Mouse (Mus musculus) liver, embryonic 14.5 days (tissue): ENCODE measurements at regions not wholly inside any gene's neighbourhood (a gene's known extent, or its start where the extent isn't known, plus 50 kb on each side); places are given as distances from the start of the nearest gene placed in this dataset.

Experiments used
- ATAC-seq: fragments of 200-750 bp; cut with Nextera tagmentation; 2 replicates; pipeline ENCODE4 v1.8.0; 2017; ENCODE audit warnings: moderate number of reproducible peaks, mild to moderate bottlenecking, moderate library complexity; ENCODE audit not compliant: insufficient read depth
- DNase-seq, 3 experiments: peaks; one replicate each; pipeline ENCODE4 v3.0.0-alpha.2; 2012 to 2013; ENCODE audit warnings: low read depth in 3 of 3, low spot score in 3 of 3
- H3K27ac ChIP-seq: fragments of 300-500 bp; sonication (generic); 2 replicates; pipeline ENCODE4 v1.5.1; 2014; ENCODE audit warnings: moderate library complexity, mild to moderate bottlenecking, control low read depth, inconsistent platforms
- H3K27me3 ChIP-seq: fragments of 300-500 bp; sonication (generic); 2 replicates; pipeline ENCODE4 v1.6.1; 2014; ENCODE audit warnings: mild to moderate bottlenecking, low read length, moderate library complexity; ENCODE audit not compliant: control insufficient read depth, insufficient read depth
- H3K36me3 ChIP-seq: fragments of 300-500 bp; sonication (generic); replicated peaks from 2 replicates; pipeline ENCODE4 v1.6.1; 2014; ENCODE audit warnings: low read depth; ENCODE audit not compliant: control insufficient read depth, insufficient read depth
- H3K4me1 ChIP-seq, 2 experiments: fragments of 200-500 bp in 1 of 2; fragments of 300-500 bp in 1 of 2; sonication (generic) in 1 of 2; replicated peaks; 2 replicates each; pipeline ENCODE4 v1.6.1; 2012 to 2014; ENCODE audit warnings: antibody characterized with exemption in 1 of 2, inconsistent platforms in 1 of 2, low read length in 1 of 2; ENCODE audit not compliant: control insufficient read depth in 2 of 2, insufficient read depth in 2 of 2
- H3K4me2 ChIP-seq: fragments of 300-500 bp; sonication (generic); 2 replicates; pipeline ENCODE4 v1.6.1; 2014; ENCODE audit warnings: low read depth, mild to moderate bottlenecking, control low read depth, moderate library complexity
- H3K4me3 ChIP-seq, 2 experiments: fragments of 200-500 bp in 1 of 2; fragments of 300-500 bp in 1 of 2; sonication (generic) in 1 of 2; 2 replicates each; pipeline ENCODE4 v1.5.1; 2012 to 2014; ENCODE audit warnings: low read depth in 2 of 2, low read length in 2 of 2, mild to moderate bottlenecking in 2 of 2, control low read depth in 1 of 2, inconsistent platforms in 1 of 2, moderate library complexity in 1 of 2; ENCODE audit not compliant: insufficient read depth in 1 of 2
- H3K9ac ChIP-seq: fragments of 300-500 bp; sonication (generic); replicated peaks from 2 replicates; pipeline ENCODE4 v1.6.1; 2014; ENCODE audit warnings: mild to moderate bottlenecking, control low read depth, moderate library complexity
- H3K9me3 ChIP-seq: fragments of 300-500 bp; sonication (generic); 2 replicates; pipeline ENCODE4 v1.6.1; 2016; ENCODE audit warnings: low read length, mixed read lengths; ENCODE audit not compliant: control insufficient read depth
- CTCF ChIP-seq: IDR thresholded peaks from 2 replicates; pipeline ENCODE4 v1.5.1; 2016; ENCODE audit warnings: antibody characterized with exemption, low read depth, control low read depth
- EP300 ChIP-seq: IDR thresholded peaks from 2 replicates; pipeline ENCODE4 v1.6.1; 2016; ENCODE audit warnings: antibody characterized with exemption, low read depth
- WGBS: fragments of 180-500 bp; shearing (Covaris S2); extraction: QIAGEN DNeasy Blood & Tissue Kit; methylation state at CpG from one replicate; pipeline ENCODE4 v1.1.7; 2014; ENCODE audit not compliant: insufficient replicate concordance; 5-methylcytosine and 5-hydroxymethylcytosine counted together

GRCm38 (mm10) chr8:109027923-109028322 is 465.9 kb upstream of the Pmfbp1 start:
- no peak for DNase-seq
- Histone ChIP-seq H3K27ac (no peak overlapping the region), H3K36me3 (no peaks in the 10 kb centered on the region), H3K9ac (no peak overlapping the region), H3K4me3 (no peak overlapping the region), H3K4me1 (no peaks in the 10 kb centered on the region), H3K4me2 (no peak overlapping the region), H3K9me3 (no peaks in the 10 kb centered on the region), H3K27me3 (no peaks in the 10 kb centered on the region)
- no peak for ATAC-seq
- TF ChIP-seq EP300 (no peak), CTCF (no peak)
- 72% methylated on average over 8 of the region's 8 CpGs for WGBS

GRCm38 (mm10) chr8:109053608-109054007 is 440.2 kb upstream of the Pmfbp1 start:
- 63% methylated on average over 4 of the region's 4 CpGs for WGBS
- DNase-seq, result no peak
- no peak for ATAC-seq
- H3K27me3 ChIP-seq, result no peaks in the 10 kb centered on the region
- no peak overlapping the region for H3K4me2 ChIP-seq
- no peak overlapping the region for H3K4me3 ChIP-seq
- H3K36me3 ChIP-seq, result no peaks in the 10 kb centered on the region
- H3K9ac ChIP-seq, result no peak overlapping the region
- H3K4me1 ChIP-seq, result no peaks in the 10 kb centered on the region
- TF ChIP-seq CTCF, result no peak
- no peak for TF ChIP-seq EP300
- no peak overlapping the region for H3K27ac ChIP-seq
- H3K9me3 ChIP-seq, result no peaks in the 10 kb centered on the region

- TF ChIP-seq EP300, result no peak
- no peak for TF ChIP-seq CTCF
- H3K4me3 ChIP-seq, result no peak overlapping the region
- H3K9me3 ChIP-seq, result no peaks in the 10 kb centered on the region
- ATAC-seq (no peak), DNase-seq (no peak)
- no peaks in the 10 kb centered on the region for H3K36me3 ChIP-seq
- 58% methylated on average over 5 of the region's 5 CpGs for WGBS
- no peak overlapping the region for H3K27ac ChIP-seq
- no peaks in the 10 kb centered on the region for H3K27me3 ChIP-seq
- no peak overlapping the region for H3K9ac ChIP-seq
- no peaks in the 10 kb centered on the region for H3K4me1 ChIP-seq
- no peak overlapping the region for H3K4me2 ChIP-seq
These were observed 434.7 kb upstream of the Pmfbp1 start for GRCm38 (mm10) chr8:109059152-109059551.

GRCm38 (mm10) chr8:109062376-109062775 is 431.5 kb upstream of the Pmfbp1 start:
- no peak overlapping the region for H3K9ac ChIP-seq
- no peak overlapping the region for H3K27ac ChIP-seq
- DNase-seq (no peak), ATAC-seq (no peak)
- H3K9me3 ChIP-seq, result no peaks in the 10 kb centered on the region
- H3K4me3 ChIP-seq, result no peak overlapping the region
- H3K4me1 ChIP-seq, result no peaks in the 10 kb centered on the region
- TF ChIP-seq EP300 (no peak), CTCF (no peak)
- H3K36me3 ChIP-seq, result no peaks in the 10 kb centered on the region
- H3K4me2 ChIP-seq, result no peak overlapping the region
- no peaks in the 10 kb centered on the region for H3K27me3 ChIP-seq

GRCm38 (mm10) chr8:109073715-109074114 is 420.1 kb upstream of the Pmfbp1 start:
- no peak overlapping the region for H3K4me2 ChIP-seq
- no peak overlapping the region for H3K9ac ChIP-seq
- no peak for TF ChIP-seq EP300
- no peak for TF ChIP-seq CTCF
- H3K27ac ChIP-seq, result no peak overlapping the region
- no peak overlapping the region for H3K4me3 ChIP-seq
- 67% methylated on average over 4 of the region's 4 CpGs for WGBS
- no peaks in the 10 kb centered on the region for H3K36me3 ChIP-seq
- DNase-seq (no peak), ATAC-seq (no peak)
- no peaks in the 10 kb centered on the region for H3K9me3 ChIP-seq
- H3K27me3 ChIP-seq, result no peaks in the 10 kb centered on the region
- H3K4me1 ChIP-seq, result no peaks in the 10 kb centered on the region
